Mouse (Mus musculus) embryonic facial prominence, embryonic 15.5 days (tissue): Measurements from ENCODE around the gene Gimap7. TPM values are rescaled to one million over a fixed set of nuclear protein-coding genes. Genes with fewer than 3 reads are reported as not detected.

ENCODE experiments used
- ATAC-seq: fragments of 200-750 bp; cut with Nextera tagmentation; 2 replicates; pipeline ENCODE4 v1.8.0; 2017; ENCODE audit warnings: low read depth, moderate TSS enrichment; ENCODE audit not compliant: insufficient number of reproducible peaks, low FRiP score, low TSS enrichment
- H3K27ac ChIP-seq: fragments of 300-500 bp; sonication (generic); replicated peaks from 2 replicates; pipeline ENCODE4 v1.5.1; 2015; ENCODE audit warnings: mild to moderate bottlenecking, inconsistent platforms
- H3K27me3 ChIP-seq: fragments of 300-500 bp; sonication (generic); 2 replicates; pipeline ENCODE4 v1.6.1; 2015; ENCODE audit warnings: inconsistent platforms
- H3K36me3 ChIP-seq: fragments of 300-500 bp; sonication (generic); 2 replicates; pipeline ENCODE4 v1.6.1; 2015; ENCODE audit warnings: mild to moderate bottlenecking, inconsistent platforms
- H3K4me1 ChIP-seq: fragments of 300-500 bp; sonication (generic); 2 replicates; pipeline ENCODE4 v1.6.1; 2015; ENCODE audit warnings: inconsistent platforms
- H3K4me2 ChIP-seq: fragments of 300-500 bp; sonication (generic); replicated peaks from 2 replicates; pipeline ENCODE4 v1.6.1; 2015; ENCODE audit warnings: mild to moderate bottlenecking, inconsistent platforms
- H3K4me3 ChIP-seq: fragments of 300-500 bp; sonication (generic); replicated peaks from 2 replicates; pipeline ENCODE4 v1.5.1; 2015; ENCODE audit warnings: mild to moderate bottlenecking, inconsistent platforms
- H3K9ac ChIP-seq: fragments of 300-500 bp; sonication (generic); 2 replicates; pipeline ENCODE4 v1.6.1; 2015; ENCODE audit warnings: inconsistent platforms
- H3K9me3 ChIP-seq: fragments of 300-500 bp; sonication (generic); replicated peaks from 2 replicates; pipeline ENCODE4 v1.6.1; 2016; ENCODE audit warnings: inconsistent platforms
- WGBS: fragments of 180-500 bp; shearing (Covaris S2); methylation state at CpG from one replicate; pipeline ENCODE4 v1.1.7; 2015; 5-methylcytosine and 5-hydroxymethylcytosine counted together
- polyA plus RNA-seq: library from polyadenylated mRNA; unstranded; fragments of >200 nt; fragmentation: Nextera tagmentation; extraction: Ambion mirVana; gene quantifications from 2 replicates; pipeline ENCODE4 v1.2.1, GENCODE M21; 2015

Gimap7 gene
- polyA plus RNA-seq, 1 experiment from 2014 or later: 0.20 TPM

- H3K9me3 ChIP-seq: no peaks in the 10 kb centered on the region
- WGBS: 39% methylated on average over 1 of the region's 1 CpGs
- H3K9ac ChIP-seq: no peak overlapping the region
- no peak overlapping the region for H3K27ac ChIP-seq
- no peaks in the 10 kb centered on the region for H3K4me1 ChIP-seq
- H3K4me3 ChIP-seq: no peak overlapping the region
- no peak overlapping the region for H3K4me2 ChIP-seq
- H3K36me3 ChIP-seq: no peaks in the 10 kb centered on the region
- H3K27me3 ChIP-seq: no peaks in the 10 kb centered on the region
- no peak for ATAC-seq
Observed at GRCm38 (mm10) chr6:48697555-48697930, 20.9 kb upstream of the Gimap7 start.

- Histone ChIP-seq H3K27me3 (no peaks in the 10 kb centered on the region), H3K36me3 (no peaks in the 10 kb centered on the region), H3K9me3 (no peaks in the 10 kb centered on the region), H3K9ac (no peak overlapping the region), H3K4me2 (no peak overlapping the region), H3K4me3 (no peak overlapping the region), H3K27ac (no peak overlapping the region), H3K4me1 (no peaks in the 10 kb centered on the region)
- ATAC-seq: no peak
- 68% methylated on average over 7 of the region's 7 CpGs for WGBS
Observed at GRCm38 (mm10) chr6:48698066-48698856, 20.2 kb upstream of the Gimap7 start.

DNA sequence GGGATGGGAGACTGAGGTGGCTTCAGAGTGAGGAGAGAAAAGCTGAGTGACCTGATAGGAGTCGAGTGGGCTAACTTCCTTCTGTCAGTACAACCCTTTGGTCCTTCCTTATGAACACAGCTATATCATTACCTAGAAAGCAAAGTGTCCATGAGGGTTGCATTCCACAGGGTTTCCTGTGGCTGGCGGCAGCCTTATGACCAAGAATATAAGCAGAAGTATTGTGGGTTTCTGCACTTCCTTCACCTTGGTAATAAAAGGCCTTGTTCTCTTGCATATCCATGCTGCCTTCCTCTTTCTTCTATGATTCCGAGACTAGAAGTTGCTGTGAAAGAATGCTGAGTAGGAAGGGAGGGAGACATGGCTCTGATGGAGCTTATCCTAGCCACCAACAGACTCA is 19.5 kb upstream of the Gimap7 start:
- H3K9ac ChIP-seq: no peak overlapping the region
- H3K27ac ChIP-seq: no peak overlapping the region
- no peaks in the 10 kb centered on the region for H3K9me3 ChIP-seq
- no peak overlapping the region for H3K4me3 ChIP-seq
- 77% methylated on average over 3 of the region's 3 CpGs for WGBS
- H3K4me1 ChIP-seq: no peaks in the 10 kb centered on the region
- H3K36me3 ChIP-seq: no peaks in the 10 kb centered on the region
- no peaks in the 10 kb centered on the region for H3K27me3 ChIP-seq
- no peak overlapping the region for H3K4me2 ChIP-seq
- ATAC-seq: no peak

- WGBS: 48% methylated on average over 5 of the region's 5 CpGs
- Histone ChIP-seq H3K4me3 (no peak overlapping the region), H3K9me3 (no peaks in the 10 kb centered on the region), H3K27me3 (no peaks in the 10 kb centered on the region), H3K4me1 (no peaks in the 10 kb centered on the region), H3K27ac (0 out of 2 replicates have a peak overlapping the region, but pooled peaks have one; percentile 4), H3K9ac (no peak overlapping the region), H3K36me3 (no peaks in the 10 kb centered on the region), H3K4me2 (no peak overlapping the region)
- no peak for ATAC-seq
Observed at GRCm38 (mm10) chr6:48700251-48701075, 18.0 kb upstream of the Gimap7 start.

DNA sequence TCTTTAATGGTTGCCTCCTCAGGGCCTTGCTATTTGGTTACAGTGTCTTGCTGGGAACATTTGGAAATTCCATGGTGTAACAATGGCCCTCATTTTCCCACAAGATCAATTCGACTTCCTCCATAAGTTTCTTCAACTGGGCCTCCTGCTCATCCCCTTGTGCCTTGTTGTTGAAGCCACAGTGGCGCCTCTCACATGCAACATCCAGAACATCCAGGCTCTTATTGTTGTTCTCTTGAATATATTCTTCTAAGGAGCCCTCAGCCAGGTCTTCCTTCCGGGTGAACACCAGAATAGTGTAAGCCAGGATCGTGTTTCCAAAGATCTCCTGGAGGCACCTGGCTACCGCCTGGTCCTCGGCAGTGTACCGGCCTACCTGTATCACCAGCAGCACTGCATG is 16.3 kb upstream of the Gimap7 start:
- no peak overlapping the region for H3K9ac ChIP-seq
- H3K9me3 ChIP-seq: no peaks in the 10 kb centered on the region
- H3K4me3 ChIP-seq: no peak overlapping the region
- no peak for ATAC-seq
- 73% methylated on average over 7 of the region's 7 CpGs for WGBS
- H3K4me1 ChIP-seq: no peaks in the 10 kb centered on the region
- H3K27me3 ChIP-seq: no peaks in the 10 kb centered on the region
- H3K36me3 ChIP-seq: no peaks in the 10 kb centered on the region
- H3K27ac ChIP-seq: no peak overlapping the region
- no peak overlapping the region for H3K4me2 ChIP-seq

DNA sequence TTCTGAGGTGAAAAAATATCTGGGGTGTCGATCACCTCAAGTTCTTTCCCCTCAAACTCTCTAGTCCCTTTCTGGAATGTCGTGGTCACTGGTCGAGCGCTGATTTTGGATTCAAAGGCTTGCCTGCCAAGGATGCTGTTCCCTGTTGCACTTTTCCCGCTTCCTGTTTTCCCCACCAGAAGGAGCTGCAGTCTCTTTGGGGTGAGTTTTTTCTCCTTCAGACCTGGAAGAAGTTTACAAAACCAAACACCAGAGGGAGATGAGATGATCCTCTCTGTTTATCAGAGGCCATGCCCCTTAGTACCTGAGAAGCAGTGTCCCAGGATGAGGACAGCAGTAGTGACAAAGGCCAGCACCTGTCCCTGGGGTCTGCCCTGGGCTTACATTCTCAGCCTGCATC is 15.8 kb upstream of the Gimap7 start:
- Histone ChIP-seq H3K9ac (no peak overlapping the region), H3K9me3 (no peaks in the 10 kb centered on the region), H3K4me3 (no peak overlapping the region), H3K36me3 (no peaks in the 10 kb centered on the region), H3K27ac (no peak overlapping the region), H3K4me1 (no peaks in the 10 kb centered on the region), H3K27me3 (no peaks in the 10 kb centered on the region), H3K4me2 (no peak overlapping the region)
- WGBS: 60% methylated on average over 5 of the region's 5 CpGs
- no peak for ATAC-seq

GRCm38 (mm10) chr6:48704146-48704545 is 14.3 kb upstream of the Gimap7 start:
- Histone ChIP-seq H3K4me2 (no peak overlapping the region), H3K36me3 (no peaks in the 10 kb centered on the region), H3K9me3 (no peaks in the 10 kb centered on the region), H3K27ac (no peak overlapping the region), H3K4me1 (no peaks in the 10 kb centered on the region), H3K9ac (no peak overlapping the region), H3K4me3 (no peak overlapping the region), H3K27me3 (no peaks in the 10 kb centered on the region)
- no peak for ATAC-seq

DNA sequence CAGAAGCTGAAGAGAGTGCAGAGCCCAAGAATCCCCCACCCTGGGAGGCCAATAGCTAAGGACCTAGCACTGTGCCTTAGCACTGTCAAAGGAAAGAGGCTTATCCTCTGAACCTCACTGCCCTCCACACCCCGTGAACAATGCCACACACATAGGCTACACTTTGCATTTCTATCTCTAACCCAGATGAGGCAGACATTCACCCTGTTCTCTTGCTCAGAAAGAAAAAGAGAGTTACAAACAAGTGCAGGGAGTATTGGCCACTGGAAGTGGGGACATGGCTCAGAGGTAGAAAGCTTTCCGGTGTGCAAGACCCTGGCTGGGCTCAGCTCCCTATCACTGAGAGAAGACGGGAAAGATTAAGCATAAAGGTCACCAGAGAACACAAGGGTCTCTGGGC is 12.3 kb upstream of the Gimap7 start:
- H3K4me1 ChIP-seq: no peaks in the 10 kb centered on the region
- no peaks in the 10 kb centered on the region for H3K36me3 ChIP-seq
- WGBS: 51% methylated on average over 3 of the region's 3 CpGs
- ATAC-seq: no peak
- no peak overlapping the region for H3K9ac ChIP-seq
- no peak overlapping the region for H3K4me3 ChIP-seq
- no peaks in the 10 kb centered on the region for H3K27me3 ChIP-seq
- H3K27ac ChIP-seq: no peak overlapping the region
- H3K9me3 ChIP-seq: no peaks in the 10 kb centered on the region
- H3K4me2 ChIP-seq: no peak overlapping the region

- no peaks in the 10 kb centered on the region for H3K27me3 ChIP-seq
- no peaks in the 10 kb centered on the region for H3K4me1 ChIP-seq
- no peak overlapping the region for H3K9ac ChIP-seq
- no peak overlapping the region for H3K27ac ChIP-seq
- 76% methylated on average over 4 of the region's 4 CpGs for WGBS
- no peak overlapping the region for H3K4me2 ChIP-seq
- H3K36me3 ChIP-seq: no peaks in the 10 kb centered on the region
- no peak overlapping the region for H3K4me3 ChIP-seq
- H3K9me3 ChIP-seq: no peaks in the 10 kb centered on the region
- ATAC-seq: no peak
Observed at GRCm38 (mm10) chr6:48720326-48720725, 1.9 kb downstream of the Gimap7 start.

DNA sequence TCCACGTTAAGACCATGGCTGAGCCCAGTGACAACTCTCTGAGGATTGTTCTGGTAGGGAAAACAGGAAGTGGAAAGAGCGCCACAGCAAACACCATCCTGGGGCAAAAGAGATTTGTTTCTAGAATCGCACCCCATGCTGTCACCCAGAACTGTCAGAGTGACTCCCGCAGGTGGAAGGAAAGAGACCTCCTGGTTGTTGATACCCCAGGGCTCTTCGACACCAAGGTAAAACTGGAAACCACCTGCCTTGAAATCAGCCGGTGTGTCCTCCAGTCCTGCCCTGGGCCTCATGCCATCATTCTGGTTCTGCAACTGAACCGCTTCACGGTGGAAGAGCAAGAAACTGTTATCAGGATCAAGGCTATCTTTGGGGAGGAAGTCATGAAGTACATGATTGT is 5.0 kb downstream of the Gimap7 start:
- no peak overlapping the region for H3K27ac ChIP-seq
- H3K4me1 ChIP-seq: no peaks in the 10 kb centered on the region
- no peak for ATAC-seq
- H3K9ac ChIP-seq: no peak overlapping the region
- H3K27me3 ChIP-seq: no peaks in the 10 kb centered on the region
- H3K4me2 ChIP-seq: no peak overlapping the region
- H3K36me3 ChIP-seq: no peaks in the 10 kb centered on the region
- WGBS: 74% methylated on average over 8 of the region's 8 CpGs
- no peak overlapping the region for H3K4me3 ChIP-seq
- no peaks in the 10 kb centered on the region for H3K9me3 ChIP-seq

- Histone ChIP-seq H3K9ac (no peak overlapping the region), H3K27me3 (no peaks in the 10 kb centered on the region), H3K27ac (no peak overlapping the region), H3K4me2 (no peak overlapping the region), H3K9me3 (no peaks in the 10 kb centered on the region), H3K4me1 (no peaks in the 10 kb centered on the region), H3K4me3 (no peak overlapping the region), H3K36me3 (no peaks in the 10 kb centered on the region)
- ATAC-seq: no peak
- WGBS: 17% methylated on average over 1 of the region's 1 CpGs
Observed at GRCm38 (mm10) chr6:48725476-48725875, 7.1 kb downstream of the Gimap7 start.
